Mouse (Mus musculus): ENCODE measurements around the gene 4933428G20Rik.

DNA sequence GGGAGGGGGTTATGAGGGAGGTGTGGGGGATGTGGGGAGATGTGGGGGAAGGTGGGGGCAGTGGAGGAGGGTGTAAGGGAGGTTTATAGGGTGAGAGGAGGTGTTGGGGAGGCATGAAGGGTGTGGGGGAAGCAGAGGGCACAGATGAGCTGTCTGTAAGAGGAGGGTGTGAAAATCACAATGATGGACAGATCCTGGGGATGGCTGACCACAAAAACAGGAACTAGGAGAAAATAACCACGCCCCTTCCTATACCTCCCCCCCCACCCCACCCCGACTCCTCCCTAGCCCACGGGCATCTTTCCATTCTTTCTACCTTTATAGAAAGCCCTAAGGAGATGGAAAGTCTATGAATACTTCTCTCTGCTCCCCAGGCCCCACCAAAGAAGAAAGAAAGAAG, 40.0 kb upstream of the 4933428G20Rik start:
- TF ChIP-seq CTCF (IDR thresholded peaks at IDR 0.05; ENCODE audit: borderline replicate concordance, control insufficient read depth, extremely low read depth, insufficient read depth, low read length, poor library complexity) (no peak), POLR2A (IDR thresholded peaks at IDR 0.05; ENCODE audit: control insufficient read depth, extremely low read depth, insufficient read depth, low read length, poor library complexity) (no peak)
